Mouse (Mus musculus): ENCODE measurements around the gene Apod.
"Not testable (repeated sequence)": the region's sequence is repeated elsewhere in the genome, so short reads cannot be mapped to it uniquely, and the experiment has no call there.

DNA sequence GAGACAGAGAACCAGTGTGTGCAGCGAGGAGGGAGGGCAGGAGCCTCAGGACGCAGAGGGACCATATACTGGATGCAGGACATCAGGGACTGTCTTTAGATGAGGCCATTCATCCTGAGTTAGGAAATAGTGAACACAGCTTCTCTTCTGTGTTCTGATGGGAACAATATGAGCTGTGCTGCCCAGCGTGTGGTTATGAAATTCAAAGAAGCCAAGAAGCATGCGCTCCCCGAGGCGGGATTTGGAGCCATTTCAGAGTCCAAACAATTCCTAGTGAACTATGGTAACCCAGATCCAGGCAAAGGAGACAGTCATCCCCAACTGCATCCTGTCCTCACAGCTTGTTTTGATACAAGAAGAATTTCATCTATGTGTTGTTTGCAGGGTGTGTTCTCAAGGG is 16.4 kb upstream of the Apod start:
- not testable (repeated sequence) for TF ChIP-seq CTCF (IDR thresholded peaks at IDR 0.05; ENCODE audit: low read depth); EP300 (optimal IDR thresholded peaks at IDR 0.05)

All from stomach, postnatal 0 days (tissue).